Mouse (Mus musculus): ENCODE results near the gene Osbpl7. TPM values are rescaled to one million over a fixed set of nuclear protein-coding genes. Genes with fewer than 3 reads are reported as not detected.
A peak's percentile ranks its signal among the peaks of the same experiment; 100 is the strongest.

Osbpl7 gene
- total and polyA plus RNA-seq, 3 experiments: 11.5 to 18.9 TPM; not detected in 1

- Histone ChIP-seq H3K9ac (ENCODE audit: control insufficient read depth, low read depth, low read length, poor library complexity, severe bottlenecking) (peak overlapping the region; percentile 59), H3K27ac (ENCODE audit: control insufficient read depth, low read depth, low read length) (peak overlapping the region; percentile 2; the same call in 1 of the 2 replicates), H3K9me3 (replicated peaks; ENCODE audit: insufficient read depth, low read length) (no peaks in the 10 kb centered on the region), H3K4me3 (ENCODE audit: control insufficient read depth in 1 of 2, insufficient read depth in 1 of 2, low read depth in 2 of 2, low read length in 2 of 2) (peak overlapping the region; percentile 50 to 76), H3K79me2 (ENCODE audit: control insufficient read depth, insufficient read depth, low read length, poor library complexity) (peaks cover 21% of the 10 kb centered on the region), H3K27me3 (ENCODE audit: control insufficient read depth in 1 of 2, insufficient read depth in 2 of 2, low read length in 2 of 2) (no peaks in the 10 kb centered on the region), H3K4me1 (ENCODE audit: control insufficient read depth in 1 of 2, insufficient read depth in 2 of 2, low read length in 2 of 2) (peaks cover 0 to 9% of the 10 kb centered on the region in 2 experiments; a peak in 2 of 4 replicates), H3K36me3 (ENCODE audit: control insufficient read depth in 1 of 2, insufficient read depth in 2 of 2, low read length in 2 of 2) (peaks cover 0 to 10% of the 10 kb centered on the region in 2 experiments; a peak in 2 of 4 replicates)
- TF ChIP-seq MAX (IDR thresholded peaks at IDR 0.05; ENCODE audit: low read length) (0 out of 2 replicates have a peak, but pooled peaks have one; percentile 21), ZKSCAN1 (IDR thresholded peaks at IDR 0.05; ENCODE audit: low read depth, low read length) (0 out of 2 replicates have a peak, but pooled peaks have one; percentile 33), MAFK (IDR thresholded peaks at IDR 0.05; ENCODE audit: borderline replicate concordance, low read depth, low read length) (no peak), ELF1 (IDR thresholded peaks at IDR 0.05; ENCODE audit: low read depth, low read length) (0 out of 2 replicates have a peak, but pooled peaks have one; percentile 21), ZNF384 (IDR thresholded peaks at IDR 0.05; ENCODE audit: low read depth, low read length) (peak; percentile 89), E2F4 (IDR thresholded peaks at IDR 0.05; ENCODE audit: borderline replicate concordance, low read depth, low read length) (peak; percentile 82)
- peak; percentile 68 for DNase-seq (ENCODE audit: low read depth, low spot score)
Measured at GRCm38 (mm10) chr11:97040301-97041021, 10.0 kb upstream of the Osbpl7 start.

- Histone ChIP-seq H3K9ac (ENCODE audit: control insufficient read depth, low read depth, low read length, poor library complexity, severe bottlenecking) (peak within 1 kb of the TSS; percentile 75), H3K36me3 (ENCODE audit: control insufficient read depth in 1 of 2, insufficient read depth in 2 of 2, low read length in 2 of 2) (peaks cover 0 to 10% of the 10 kb centered on the region in 2 experiments; a peak in 2 of 4 replicates), H3K27me3 (ENCODE audit: control insufficient read depth in 1 of 2, insufficient read depth in 2 of 2, low read length in 2 of 2) (no peaks in the 10 kb centered on the region), H3K9me3 (replicated peaks; ENCODE audit: insufficient read depth, low read length) (no peaks in the 10 kb centered on the region), H3K4me3 (ENCODE audit: control insufficient read depth in 1 of 2, insufficient read depth in 1 of 2, low read depth in 2 of 2, low read length in 2 of 2) (peak within 1 kb of the TSS; percentile 76 to 78), H3K27ac (ENCODE audit: control insufficient read depth, low read depth, low read length) (peak within 1 kb of the TSS; percentile 36), H3K79me2 (ENCODE audit: control insufficient read depth, insufficient read depth, low read length, poor library complexity) (peaks cover 21% of the 10 kb centered on the region), H3K4me1 (ENCODE audit: control insufficient read depth in 1 of 2, insufficient read depth in 2 of 2, low read length in 2 of 2) (peaks cover 0 to 9% of the 10 kb centered on the region in 2 experiments; a peak in 2 of 4 replicates)
- DNase-seq (ENCODE audit: low read depth, low spot score): peak; percentile 98
- TF ChIP-seq ZMIZ1 (IDR thresholded peaks at IDR 0.05; ENCODE audit: low read depth, low read length) (peak; percentile 67; the same call in 1 of the 2 replicates), USF2 (IDR thresholded peaks at IDR 0.05; ENCODE audit: borderline replicate concordance in 1 of 2, insufficient read depth in 1 of 2, low read depth in 1 of 2, low read length in 2 of 2) (no peak), USF1 (IDR thresholded peaks at IDR 0.05; ENCODE audit: low read depth, low read length) (no peak), POLR2AphosphoS2 (IDR thresholded peaks at IDR 0.05; ENCODE audit: low read length) (peak; percentile 81; the same call in 1 of the 2 replicates), MAFK (IDR thresholded peaks at IDR 0.05; ENCODE audit: borderline replicate concordance, low read depth, low read length) (no peak), ZKSCAN1 (IDR thresholded peaks at IDR 0.05; ENCODE audit: low read depth, low read length) (peak; percentile 82; the same call in 1 of the 2 replicates), RAD21 (IDR thresholded peaks at IDR 0.05; ENCODE audit: low read depth, low read length) (no peak), KAT2A (conservative IDR thresholded peaks at IDR 0.05; ENCODE audit: low read depth, low read length) (peak; percentile 61; the same call in 1 of the 2 replicates), NELFE (IDR thresholded peaks at IDR 0.05; ENCODE audit: low read depth, low read length) (peak; percentile 96), MYC (IDR thresholded peaks at IDR 0.05; ENCODE audit: low read depth, low read length) (peak; percentile 84), CTCF (IDR thresholded peaks at IDR 0.05 in 2 of 3, conservative IDR thresholded peaks at IDR 0.05 in 1 of 3; ENCODE audit: control insufficient read depth in 1 of 3, insufficient read depth in 1 of 3, low read depth in 2 of 3, low read length in 3 of 3, poor library complexity in 1 of 3, severe bottlenecking in 1 of 3) (no peak), TAL1 (IDR thresholded peaks at IDR 0.05; ENCODE audit: low read length) (no peak), ELF1 (IDR thresholded peaks at IDR 0.05; ENCODE audit: low read depth, low read length) (peak; percentile 98), SIN3A (IDR thresholded peaks at IDR 0.05; ENCODE audit: low read length) (peak; percentile 100), ETS1 (IDR thresholded peaks at IDR 0.05; ENCODE audit: low read depth, low read length) (peak; percentile 78; the same call in 1 of the 2 replicates), GATA1 (IDR thresholded peaks at IDR 0.05; ENCODE audit: low read depth, low read length) (peak; percentile 54; the same call in 1 of the 2 replicates), MAX (IDR thresholded peaks at IDR 0.05; ENCODE audit: low read length) (no peak; the same call in 1 of the 2 replicates), MAZ (IDR thresholded peaks at IDR 0.05; ENCODE audit: low read depth, low read length) (peak; percentile 82), NRF1 (IDR thresholded peaks at IDR 0.05; ENCODE audit: insufficient read depth, low read depth, low read length, poor library complexity, severe bottlenecking) (peak; percentile 96), MXI1 (IDR thresholded peaks at IDR 0.05; ENCODE audit: low read depth, low read length) (peak; percentile 97), POLR2A (IDR thresholded peaks at IDR 0.05; ENCODE audit: control insufficient read depth in 1 of 2, insufficient read depth in 1 of 2, low read depth in 1 of 2, low read length in 2 of 2, poor library complexity in 1 of 2) (peak; percentile 98), HCFC1 (IDR thresholded peaks at IDR 0.05; ENCODE audit: low read depth, low read length) (peak; percentile 96), ZNF384 (IDR thresholded peaks at IDR 0.05; ENCODE audit: low read depth, low read length) (peak; percentile 98), GABPA (IDR thresholded peaks at IDR 0.05; ENCODE audit: low read depth, low read length) (no peak), CHD2 (IDR thresholded peaks at IDR 0.05; ENCODE audit: low read length) (no peak), E2F4 (IDR thresholded peaks at IDR 0.05; ENCODE audit: borderline replicate concordance, low read depth, low read length) (no peak)
Measured at GRCm38 (mm10) chr11:97041022-97041899, 9.2 kb upstream of the Osbpl7 start, which contains the start of the genes Lrrc46 and Mrpl10. TSS of gene Lrrc46 (minus strand) at chr11:97041407. TSS of gene Mrpl10 (plus strand) at chr11:97041560.

Measured in MEL (cell line).